Mouse (Mus musculus) limb, embryonic 11.5 days (tissue): ENCODE measurements around the gene Vmn1r20. TPM values are rescaled to one million over a fixed set of nuclear protein-coding genes. Genes with fewer than 3 reads are reported as not detected.
"Not testable (repeated sequence)": the region's sequence is repeated elsewhere in the genome, so short reads cannot be mapped to it uniquely, and the experiment has no call there.

Experiments
- ATAC-seq: fragments of 200-750 bp; cut with Nextera tagmentation; 2 replicates; pipeline ENCODE4 v1.8.0; 2017; ENCODE audit warnings: low read depth; ENCODE audit not compliant: insufficient number of reproducible peaks, low FRiP score, low TSS enrichment
- DNase-seq: peaks from one replicate; pipeline ENCODE4 v3.0.0-alpha.2; 2015; ENCODE audit warnings: low spot score
- H3K27ac ChIP-seq: fragments of 300-500 bp; sonication (generic); replicated peaks from 2 replicates; pipeline ENCODE4 v1.5.1; 2014; ENCODE audit warnings: low read depth, mild to moderate bottlenecking, low read length
- H3K27me3 ChIP-seq: fragments of 300-500 bp; sonication (generic); 2 replicates; pipeline ENCODE4 v1.6.1; 2014; ENCODE audit warnings: mild to moderate bottlenecking, low read length, mixed read lengths; ENCODE audit not compliant: control insufficient read depth, insufficient read depth
- H3K36me3 ChIP-seq: fragments of 300-500 bp; sonication (generic); 2 replicates; pipeline ENCODE4 v1.6.1; 2014; ENCODE audit warnings: mild to moderate bottlenecking, low read length, moderate library complexity, mixed read lengths; ENCODE audit not compliant: control insufficient read depth, insufficient read depth
- H3K4me1 ChIP-seq: fragments of 300-500 bp; sonication (generic); 2 replicates; pipeline ENCODE4 v1.6.1; 2014; ENCODE audit warnings: low read length, mixed read lengths; ENCODE audit not compliant: control insufficient read depth, insufficient read depth
- H3K4me2 ChIP-seq: fragments of 300-500 bp; sonication (generic); 2 replicates; pipeline ENCODE4 v1.6.1; 2014; ENCODE audit warnings: low read depth, mild to moderate bottlenecking, moderate library complexity; ENCODE audit not compliant: severe bottlenecking
- H3K4me3 ChIP-seq: fragments of 300-500 bp; sonication (generic); 2 replicates; pipeline ENCODE4 v1.5.1; 2014; ENCODE audit warnings: low read depth, low read length
- H3K9ac ChIP-seq: fragments of 300-500 bp; sonication (generic); 2 replicates; pipeline ENCODE4 v1.6.1; 2014; ENCODE audit warnings: mild to moderate bottlenecking, low read length
- H3K9me3 ChIP-seq: fragments of 300-500 bp; sonication (generic); 2 replicates; pipeline ENCODE4 v1.6.1; 2016; ENCODE audit warnings: low read length; ENCODE audit not compliant: control insufficient read depth
- WGBS: fragments of 180-500 bp; shearing (Covaris S2); extraction: QIAGEN DNeasy Blood & Tissue Kit; methylation state at CpG from one replicate; pipeline ENCODE4 v1.1.7; 2014; 5-methylcytosine and 5-hydroxymethylcytosine counted together
- polyA plus RNA-seq: library from polyadenylated mRNA; unstranded; fragments of >200 nt; fragmentation: Nextera tagmentation; extraction: Ambion mirVana; gene quantifications from 2 replicates; pipeline ENCODE4 v1.2.1, GENCODE M21; 2014

Gene Vmn1r20
- not detected in 2 replicates for polyA plus RNA-seq

DNA sequence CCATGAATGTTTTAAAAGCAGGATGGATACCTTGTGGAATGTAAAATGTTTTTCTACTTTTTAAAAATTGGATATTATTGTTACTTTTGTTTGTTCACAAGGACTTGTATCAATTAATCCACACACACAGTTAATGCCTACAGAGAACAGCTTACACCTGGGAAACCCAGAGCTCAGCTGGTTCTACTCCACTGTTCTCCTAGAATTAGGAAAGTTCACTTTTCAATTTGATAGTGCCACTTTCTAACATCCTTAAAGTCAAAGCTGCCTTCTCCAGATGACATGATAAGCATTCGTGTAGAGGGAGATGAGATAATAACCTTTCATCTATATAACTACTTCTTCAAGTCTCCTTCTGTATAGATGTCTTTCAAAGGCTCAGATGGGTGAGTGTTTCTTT is at the start of gene Vmn1r20:
Vmn1r20 (plus strand) TSS at position 301 of the 400 bp plus-strand sequence.
- WGBS: 78% methylated on average over 1 of the region's 1 CpGs
- Histone ChIP-seq H3K36me3 (no peaks in the 10 kb centered on the region), H3K9ac (no peak within 1 kb of the TSS), H3K9me3 (no peaks in the 10 kb centered on the region), H3K27me3 (no peaks in the 10 kb centered on the region), H3K4me2 (no peak within 1 kb of the TSS), H3K4me3 (no peak within 1 kb of the TSS), H3K27ac (no peak within 1 kb of the TSS), H3K4me1 (no peaks in the 10 kb centered on the region)
- DNase-seq (no peak), ATAC-seq (no peak)

- Histone ChIP-seq H3K4me1 (no peaks in the 10 kb centered on the region), H3K9ac (no peak within 1 kb of the TSS), H3K4me2 (no peak within 1 kb of the TSS), H3K27ac (no peak within 1 kb of the TSS), H3K4me3 (no peak within 1 kb of the TSS), H3K27me3 (no peaks in the 10 kb centered on the region), H3K36me3 (no peaks in the 10 kb centered on the region), H3K9me3 (no peaks in the 10 kb centered on the region)
- no peak for ATAC-seq
- DNase-seq: no peak
Measured at GRCm38 (mm10) chr6:57395683-57396082, 33.0 kb upstream of the Vmn1r20 start, which contains the start of gene Vmn1r18. Gene Vmn1r18 (minus strand): TSS chr6:57395783.

- H3K4me2 ChIP-seq, H3K4me3 ChIP-seq, H3K9me3 ChIP-seq, ATAC-seq, H3K27ac ChIP-seq, H3K36me3 ChIP-seq, H3K4me1 ChIP-seq, DNase-seq, H3K9ac ChIP-seq, H3K27me3 ChIP-seq: not testable (repeated sequence)
- WGBS: 75% methylated on average over 3 of the region's 3 CpGs
Measured at GRCm38 (mm10) chr6:57403480-57403879, 25.2 kb upstream of the Vmn1r20 start, which contains the start of gene Vmn1r19. Gene Vmn1r19 (plus strand): TSS chr6:57403780.

- no peak overlapping the region for H3K27ac ChIP-seq
- H3K9ac ChIP-seq: no peak overlapping the region
- no peaks in the 10 kb centered on the region for H3K4me1 ChIP-seq
- WGBS: 86% methylated on average over 1 of the region's 1 CpGs
- no peak for ATAC-seq
- DNase-seq: no peak
- no peak overlapping the region for H3K4me3 ChIP-seq
- H3K9me3 ChIP-seq: no peaks in the 10 kb centered on the region
- H3K27me3 ChIP-seq: no peaks in the 10 kb centered on the region
- H3K4me2 ChIP-seq: no peak overlapping the region
- no peaks in the 10 kb centered on the region for H3K36me3 ChIP-seq
Measured at GRCm38 (mm10) chr6:57431196-57431595, 2.5 kb downstream of the Vmn1r20 start.

DNA sequence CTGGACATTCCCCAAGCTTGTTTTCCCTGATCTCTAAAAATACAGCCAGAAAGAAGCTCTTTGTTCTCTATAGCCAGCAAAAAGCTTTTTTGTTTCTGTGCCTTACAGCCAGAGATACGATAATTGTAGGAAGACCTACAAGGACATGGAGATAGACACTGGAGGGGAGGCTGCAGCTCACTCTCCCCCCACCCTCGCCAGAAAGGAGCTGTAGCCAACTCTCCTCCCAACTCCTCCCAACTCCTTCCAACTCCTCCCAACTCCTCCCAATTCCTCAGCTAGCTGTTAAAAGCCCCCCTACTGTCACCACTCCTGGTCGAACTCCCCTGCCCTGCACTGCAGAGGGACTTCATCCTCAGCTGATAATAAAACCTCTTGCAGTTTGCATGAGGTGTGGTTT is 39.4 kb downstream of the Vmn1r20 start:
- not testable (repeated sequence) for H3K9me3 ChIP-seq, H3K4me3 ChIP-seq, H3K27ac ChIP-seq, DNase-seq, H3K4me1 ChIP-seq, H3K4me2 ChIP-seq, H3K9ac ChIP-seq, H3K27me3 ChIP-seq, ATAC-seq, H3K36me3 ChIP-seq
- WGBS: 23% methylated on average over 3 of the region's 3 CpGs

Other genes with a start within 250 kb of the Vmn1r20 start
- not detected in 2 replicates for gene Vmn1r13, start 225.6 kb upstream of the Vmn1r20 start, polyA plus RNA-seq
- not detected in 2 replicates for gene Vmn1r14, start 197.2 kb upstream of the Vmn1r20 start, polyA plus RNA-seq
- not detected in 2 replicates for gene Vmn1r15, start 171.0 kb upstream of the Vmn1r20 start, polyA plus RNA-seq
- not detected in 2 replicates for gene Vmn1r16, start 99.4 kb upstream of the Vmn1r20 start, polyA plus RNA-seq
- gene Vmn1r17, start 65.2 kb upstream of the Vmn1r20 start, polyA plus RNA-seq: not detected in 2 replicates
- gene Vmn1r18, start 33.1 kb upstream of the Vmn1r20 start, polyA plus RNA-seq: not detected in 2 replicates
- not detected in 2 replicates for gene Vmn1r19, start 25.1 kb upstream of the Vmn1r20 start, polyA plus RNA-seq
- 5.0 and 5.8 TPM in 2 replicates for gene Ppm1k, start 106.5 kb downstream of the Vmn1r20 start, polyA plus RNA-seq
- 1.6 and 2.1 TPM in 2 replicates for gene Herc6, start 152.1 kb downstream of the Vmn1r20 start, polyA plus RNA-seq